Mouse (Mus musculus): ENCODE results near the gene Tex36.
A peak's percentile ranks its signal among the peaks of the same experiment; 100 is the strongest.

Tex36 gene

GRCm38 (mm10) chr7:133602058-133602457 is at the start of gene Tex36:
Gene Tex36 (minus strand): TSS chr7:133602158.
- DNase-seq: no peak

- no peak for DNase-seq
Measured at GRCm38 (mm10) chr7:133645716-133646115, 43.8 kb upstream of the Tex36 start.

GRCm38 (mm10) chr7:133638821-133639220 is 36.9 kb upstream of the Tex36 start:
- DNase-seq: no peak

GRCm38 (mm10) chr7:133638306-133638705 is 36.3 kb upstream of the Tex36 start:
- DNase-seq: peak; percentile 30 to 50

GRCm38 (mm10) chr7:133637361-133638305 is 35.7 kb upstream of the Tex36 start, which contains the start of gene Edrf1:
Gene Edrf1 (plus strand): TSS chr7:133637543.
- peak; percentile 98 to 99 for DNase-seq

- DNase-seq: peak; percentile 95
Measured at GRCm38 (mm10) chr7:133636738-133637352, 34.9 kb upstream of the Tex36 start.

GRCm38 (mm10) chr7:133634932-133635650 is 33.1 kb upstream of the Tex36 start:
- DNase-seq: no peak

GRCm38 (mm10) chr7:133632476-133632875 is 30.5 kb upstream of the Tex36 start:
- DNase-seq: peak; percentile 82 to 84

GRCm38 (mm10) chr7:133630821-133631220 is 28.9 kb upstream of the Tex36 start:
- DNase-seq: no peak

GRCm38 (mm10) chr7:133627184-133627936 is 25.4 kb upstream of the Tex36 start:
- no peak for DNase-seq

- no peak for DNase-seq
Measured at GRCm38 (mm10) chr7:133623226-133623625, 21.3 kb upstream of the Tex36 start.

GRCm38 (mm10) chr7:133620721-133621120 is 18.8 kb upstream of the Tex36 start:
- peak; percentile 27 to 39 for DNase-seq

GRCm38 (mm10) chr7:133612981-133613380 is 11.0 kb upstream of the Tex36 start:
- no peak for DNase-seq

GRCm38 (mm10) chr7:133609585-133609984 is 7.6 kb upstream of the Tex36 start:
- no peak for DNase-seq

GRCm38 (mm10) chr7:133608631-133609340 is 6.8 kb upstream of the Tex36 start:
- DNase-seq: no peak

- peak; percentile 17 to 37 for DNase-seq
Measured at GRCm38 (mm10) chr7:133607883-133608575, 6.1 kb upstream of the Tex36 start.

GRCm38 (mm10) chr7:133607331-133607730 is 5.4 kb upstream of the Tex36 start:
- no peak for DNase-seq

- DNase-seq: no peak
Measured at GRCm38 (mm10) chr7:133604427-133605081, 2.6 kb upstream of the Tex36 start.

- DNase-seq: no peak
Measured at GRCm38 (mm10) chr7:133603156-133603555, 1.2 kb upstream of the Tex36 start.

- no peak for DNase-seq
Measured at GRCm38 (mm10) chr7:133600558-133600957, 1.4 kb downstream of the Tex36 start.

GRCm38 (mm10) chr7:133591750-133592149 is 10.2 kb downstream of the Tex36 start:
- DNase-seq: no peak

Data from kidney, postnatal 4 days (tissue).